In the genomic region with DNA sequence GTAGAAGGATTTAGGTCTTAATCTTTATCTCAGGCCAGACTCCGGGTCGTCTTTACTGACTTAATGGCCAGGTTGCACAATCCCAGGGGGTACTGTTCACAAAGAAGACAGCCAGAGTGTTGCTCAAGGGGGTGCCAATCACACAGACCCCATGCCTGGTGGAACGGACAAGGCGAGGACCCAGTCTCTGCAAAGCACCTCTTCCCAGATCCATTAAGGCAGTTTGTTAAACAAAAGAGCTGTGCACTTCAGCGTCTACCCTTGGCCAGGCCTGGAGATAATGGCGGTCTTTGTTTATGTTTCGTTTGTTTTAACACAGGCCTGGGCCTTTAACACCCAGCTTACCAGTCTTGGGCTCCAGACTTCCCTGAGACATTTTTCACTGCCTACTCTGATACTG, we compare ENCODE assay signal across 12 mouse cellular contexts. TPM values are rescaled to one million over a fixed set of nuclear protein-coding genes. Genes with fewer than 3 reads are reported as not detected.
DNase-seq lines count a peak whose midpoint lies in the region; ATAC-seq lines count a peak whose summit lies in the region.
"Had no signal": no experiment of that assay in that cellular context is flagged by ENCODE, and none has a peak within 500 bp of the region (broad histone marks: within the 10 kb centered on the region; RNA-seq: fewer than 3 reads in every experiment).

No protein-coding gene starts in this region.

- peak overlapping the region; percentile 67 for H3K27ac ChIP-seq in hindbrain, embryonic 10.5 days
- H3K27ac ChIP-seq in hindbrain, embryonic 14.5 days: no peak overlapping the region
- no peak overlapping the region for H3K27ac ChIP-seq in neural tube, embryonic 15.5 days (replicated peaks)
- no peak overlapping the region for H3K27ac ChIP-seq in kidney, embryonic 16.5 days (ENCODE audit: low read length)
- H3K27ac ChIP-seq: layer of hippocampus, adult 2 months; macrophage had no signal

- H3K4me3 ChIP-seq in hindbrain, embryonic 10.5 days: no peak overlapping the region
- no peak overlapping the region for H3K4me3 ChIP-seq in hindbrain, embryonic 14.5 days (replicated peaks; ENCODE audit: low read length)
- H3K4me3 ChIP-seq in neural tube, embryonic 15.5 days (replicated peaks): no peak overlapping the region
- H3K4me3 ChIP-seq in kidney, embryonic 16.5 days (ENCODE audit: low read length): no peak overlapping the region
- H3K4me3 ChIP-seq: layer of hippocampus, adult 2 months had no signal

- no peak overlapping the region for H3K4me2 ChIP-seq in hindbrain, embryonic 14.5 days (replicated peaks)
- H3K4me2 ChIP-seq in neural tube, embryonic 15.5 days: no peak overlapping the region
- no peak overlapping the region for H3K4me2 ChIP-seq in kidney, embryonic 16.5 days (replicated peaks; ENCODE audit: low read depth, low read length)

- DNase-seq in hindbrain, embryonic 10.5 days (ENCODE audit: low spot score): peak; percentile 11
- DNase-seq in hindbrain, embryonic 14.5 days (ENCODE audit: low spot score): no peak
- peak; percentile 29 for DNase-seq in neural tube, embryonic 10.5 days (ENCODE audit: extremely low spot score, low spot score)
- DNase-seq in thymus, postnatal 4 days: no peak
- DNase-seq: cerebellum, adult 9-11 months; left cerebral cortex, postnatal 4 days; right cerebral cortex, postnatal 14 days had no signal

- no peak overlapping the region for H3K9ac ChIP-seq in hindbrain, embryonic 14.5 days
- no peak overlapping the region for H3K9ac ChIP-seq in neural tube, embryonic 15.5 days (replicated peaks)
- no peak overlapping the region for H3K9ac ChIP-seq in kidney, embryonic 16.5 days (replicated peaks; ENCODE audit: low read length)

- H3K36me3 ChIP-seq in hindbrain, embryonic 10.5 days: no peaks in the 10 kb centered on the region
- H3K36me3 ChIP-seq in hindbrain, embryonic 14.5 days (replicated peaks; ENCODE audit: control insufficient read depth, insufficient read depth): no peaks in the 10 kb centered on the region
- H3K36me3 ChIP-seq in neural tube, embryonic 15.5 days: no peaks in the 10 kb centered on the region
- no peaks in the 10 kb centered on the region for H3K36me3 ChIP-seq in kidney, embryonic 16.5 days (ENCODE audit: insufficient read depth, low read length)

- no peaks in the 10 kb centered on the region for H3K9me3 ChIP-seq in hindbrain, embryonic 10.5 days
- no peaks in the 10 kb centered on the region for H3K9me3 ChIP-seq in hindbrain, embryonic 14.5 days (ENCODE audit: control insufficient read depth, low read length)
- no peaks in the 10 kb centered on the region for H3K9me3 ChIP-seq in neural tube, embryonic 15.5 days (replicated peaks)
- no peaks in the 10 kb centered on the region for H3K9me3 ChIP-seq in kidney, embryonic 16.5 days (ENCODE audit: low read length)

- peaks cover 44% of the 10 kb centered on the region for H3K4me1 ChIP-seq in hindbrain, embryonic 10.5 days (replicated peaks)
- peaks cover 11% of the 10 kb centered on the region for H3K4me1 ChIP-seq in hindbrain, embryonic 14.5 days (replicated peaks; ENCODE audit: control insufficient read depth, insufficient read depth, low read length)
- peaks cover 23% of the 10 kb centered on the region for H3K4me1 ChIP-seq in neural tube, embryonic 15.5 days
- H3K4me1 ChIP-seq in kidney, embryonic 16.5 days (ENCODE audit: insufficient read depth, low read length): peaks cover 19% of the 10 kb centered on the region

- 11% methylated on average over 7 of the region's 7 CpGs for WGBS in hindbrain, embryonic 10.5 days
- WGBS in hindbrain, embryonic 14.5 days: 13% methylated on average over 7 of the region's 7 CpGs
- 9% methylated on average over 7 of the region's 7 CpGs for whole genome bisulfite sequencing in neural tube, embryonic 15.5 days
- WGBS in kidney, embryonic 16.5 days: 34% methylated on average over 7 of the region's 7 CpGs

- ATAC-seq in hindbrain, embryonic 14.5 days (ENCODE audit: low FRiP score): no peak
- ATAC-seq in neural tube, embryonic 15.5 days (ENCODE audit: low FRiP score): no peak
- peak; percentile 36; the same call in 1 of the 2 replicates for ATAC-seq in granulocyte monocyte progenitor cell, adult 5-6 weeks (replicated peaks; ENCODE audit: poor library complexity, severe bottlenecking)
- no peak for ATAC-seq in kidney, embryonic 16.5 days (ENCODE audit: low FRiP score, low TSS enrichment)

- peaks cover 29% of the 10 kb centered on the region for H3K27me3 ChIP-seq in hindbrain, embryonic 10.5 days (ENCODE audit: insufficient read depth, poor library complexity, severe bottlenecking)
- peaks cover 10% of the 10 kb centered on the region; the same call in 1 of the 2 replicates for H3K27me3 ChIP-seq in hindbrain, embryonic 14.5 days (ENCODE audit: control insufficient read depth, insufficient read depth, low read length)
- H3K27me3 ChIP-seq in neural tube, embryonic 15.5 days (replicated peaks): no peaks in the 10 kb centered on the region
- no peaks in the 10 kb centered on the region for H3K27me3 ChIP-seq in kidney, embryonic 16.5 days (ENCODE audit: insufficient read depth, low read length)

RNA-seq across cellular contexts. Expression of a gene that starts 3.9 kb away (rescaled TPM):
- 19.8 and 21.4 TPM in 2 replicates for polyA plus RNA-seq in hindbrain, embryonic 10.5 days (2016; fragmentation: Nextera tagmentation; extraction: Ambion mirVana)
- 27.0 and 32.2 TPM in 2 replicates for polyA plus RNA-seq in hindbrain, embryonic 14.5 days (2014; fragmentation: Nextera tagmentation; extraction: Ambion mirVana)
- polyA plus RNA-seq in neural tube, embryonic 15.5 days (2015; fragmentation: Nextera tagmentation; extraction: Ambion mirVana): 19.7 and 21.4 TPM in 2 replicates
- total RNA-seq in granulocyte monocyte progenitor cell, adult 5-6 weeks (2014; fragmentation: Nextera tagmentation): 32.6 and 36.4 TPM in 2 replicates
- total RNA-seq in granulocyte monocyte progenitor cell, adult 5-6 weeks (2017): 12.1 and 12.9 TPM in 2 replicates
- polyA plus RNA-seq in kidney, embryonic 16.5 days (2015; fragmentation: Nextera tagmentation; extraction: Ambion mirVana): 18.0 and 19.7 TPM in 2 replicates

Comparison
In these comparisons a context has a peak if more than half of its experiments do, and no peak if none do; other contexts are left out.
1. DNase-seq: peak in hindbrain, embryonic 10.5 days (single experiment) and neural tube, embryonic 10.5 days (single experiment); none in hindbrain, embryonic 14.5 days (single experiment) and thymus, postnatal 4 days (single experiment).